Mouse (Mus musculus) intestine, embryonic 14.5 days (tissue): ENCODE measurements around the gene Slc25a1. TPM values are rescaled to one million over a fixed set of nuclear protein-coding genes. Genes with fewer than 3 reads are reported as not detected.

Experiments used
- ATAC-seq: fragments of 200-750 bp; cut with Nextera tagmentation; replicated peaks from 2 replicates; pipeline ENCODE4 v1.8.0; 2017; ENCODE audit warnings: low read depth, moderate number of reproducible peaks, moderate TSS enrichment, moderate library complexity; ENCODE audit not compliant: low FRiP score, low TSS enrichment
- DNase-seq: peaks from one replicate; pipeline ENCODE4 v3.0.0-alpha.2; 2018; ENCODE audit warnings: low spot score
- H3K27ac ChIP-seq: fragments of 300-500 bp; sonication (generic); 2 replicates; pipeline ENCODE4 v1.5.1; 2014; ENCODE audit warnings: low read depth, mild to moderate bottlenecking, control low read depth
- H3K27me3 ChIP-seq: fragments of 300-500 bp; sonication (generic); replicated peaks from 2 replicates; pipeline ENCODE4 v1.6.1; 2014; ENCODE audit warnings: low read length, control low read depth; ENCODE audit not compliant: control insufficient read depth, insufficient read depth
- H3K36me3 ChIP-seq: fragments of 300-500 bp; sonication (generic); 2 replicates; pipeline ENCODE4 v1.6.1; 2014; ENCODE audit warnings: low read length, control low read depth; ENCODE audit not compliant: control insufficient read depth, insufficient read depth
- H3K4me1 ChIP-seq: fragments of 300-500 bp; sonication (generic); replicated peaks from 2 replicates; pipeline ENCODE4 v1.6.1; 2014; ENCODE audit warnings: low read length, control low read depth, mixed read lengths; ENCODE audit not compliant: control insufficient read depth, insufficient read depth
- H3K4me2 ChIP-seq: fragments of 300-500 bp; sonication (generic); 2 replicates; pipeline ENCODE4 v1.6.1; 2014; ENCODE audit warnings: low read length
- H3K4me3 ChIP-seq: fragments of 300-500 bp; sonication (generic); 2 replicates; pipeline ENCODE4 v1.5.1; 2014; ENCODE audit warnings: low read depth, low read length, control low read depth, mixed read lengths
- H3K9ac ChIP-seq: fragments of 300-500 bp; sonication (generic); 2 replicates; pipeline ENCODE4 v1.6.1; 2014; ENCODE audit warnings: mild to moderate bottlenecking, low read length
- H3K9me3 ChIP-seq: fragments of 300-500 bp; sonication (generic); 2 replicates; pipeline ENCODE4 v1.6.1; 2016; ENCODE audit warnings: low read length, control low read depth; ENCODE audit not compliant: control insufficient read depth
- WGBS: fragments of 180-500 bp; shearing (Covaris S2); extraction: QIAGEN DNeasy Blood & Tissue Kit; methylation state at CpG from one replicate; pipeline ENCODE4 v1.1.7; 2014; 5-methylcytosine and 5-hydroxymethylcytosine counted together
- polyA plus RNA-seq: library from polyadenylated mRNA; unstranded; fragments of >200 nt; fragmentation: Nextera tagmentation; extraction: Ambion mirVana; gene quantifications from 2 replicates; pipeline ENCODE4 v1.2.1, GENCODE M21; 2014

Slc25a1 gene
- polyA plus RNA-seq, 1 experiment from 2014 or later, result 142 TPM

DNA sequence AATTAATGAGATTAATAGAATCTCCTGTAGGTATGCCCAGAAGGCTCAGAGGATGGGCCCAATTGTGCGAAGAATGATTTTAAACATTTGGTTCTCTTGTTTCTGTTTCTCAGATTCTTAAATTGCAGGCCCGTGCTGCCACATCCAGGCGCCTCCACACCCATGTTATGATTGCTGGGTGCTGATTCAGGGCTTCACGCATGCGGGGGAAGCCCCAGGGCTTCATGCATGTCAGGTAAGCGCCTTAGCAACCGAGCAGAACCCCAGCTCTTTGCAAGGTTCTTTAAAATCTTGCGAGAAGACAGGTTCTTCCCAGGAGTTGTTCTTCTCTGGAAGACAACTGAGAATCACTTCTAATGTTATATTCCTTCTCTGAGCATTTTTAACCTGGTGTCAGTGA, 15.4 kb upstream of the Slc25a1 start:
- Histone ChIP-seq H3K9me3 (no peaks in the 10 kb centered on the region), H3K27ac (no peak overlapping the region), H3K4me3 (no peak overlapping the region), H3K4me1 (peaks cover 9% of the 10 kb centered on the region; the same call in 1 of the 2 replicates), H3K4me2 (no peak overlapping the region), H3K36me3 (no peaks in the 10 kb centered on the region), H3K27me3 (no peaks in the 10 kb centered on the region), H3K9ac (no peak overlapping the region)
- ATAC-seq, result no peak
- no peak for DNase-seq
- 56% methylated on average over 8 of the region's 8 CpGs for WGBS

GRCm38 (mm10) chr16:17939255-17939751, 11.3 kb upstream of the Slc25a1 start:
- Histone ChIP-seq H3K4me3 (no peak overlapping the region), H3K4me1 (peaks cover 9% of the 10 kb centered on the region; the same call in 1 of the 2 replicates), H3K9me3 (no peaks in the 10 kb centered on the region), H3K27me3 (no peaks in the 10 kb centered on the region), H3K4me2 (0 out of 2 replicates have a peak overlapping the region, but pooled peaks have one; percentile 16), H3K9ac (no peak overlapping the region), H3K27ac (0 out of 2 replicates have a peak overlapping the region, but pooled peaks have one; percentile 24), H3K36me3 (no peaks in the 10 kb centered on the region)
- DNase-seq (peak; percentile 61), ATAC-seq (peak; percentile 47; the same call in 1 of the 2 replicates)
- WGBS, result 36% methylated on average over 9 of the region's 9 CpGs

DNA sequence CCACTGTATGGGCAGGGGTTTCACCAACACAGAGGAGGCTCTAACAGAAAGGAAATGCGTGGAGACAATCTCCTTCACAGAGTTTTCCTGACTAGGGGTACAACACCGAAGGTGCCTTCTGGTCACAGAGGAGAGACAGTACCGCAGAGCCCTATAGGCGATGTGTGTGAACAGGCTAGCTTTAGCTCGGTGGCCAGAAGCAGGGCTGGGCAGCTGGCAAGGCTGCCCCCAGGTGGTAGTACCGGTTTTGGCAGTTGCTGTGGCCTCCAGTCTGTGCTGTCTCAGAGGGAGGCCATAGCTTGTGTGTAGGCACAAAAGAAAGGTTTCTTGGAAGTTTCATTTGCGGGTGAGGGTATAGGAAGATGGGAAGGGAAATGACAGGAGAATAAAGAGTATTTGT, 10.8 kb upstream of the Slc25a1 start:
- no peak overlapping the region for H3K4me3 ChIP-seq
- H3K9ac ChIP-seq, result no peak overlapping the region
- H3K36me3 ChIP-seq, result no peaks in the 10 kb centered on the region
- no peaks in the 10 kb centered on the region for H3K9me3 ChIP-seq
- H3K27ac ChIP-seq, result 0 out of 2 replicates have a peak overlapping the region, but pooled peaks have one; percentile 24
- ATAC-seq (peak; percentile 85), DNase-seq (peak; percentile 77)
- 11% methylated on average over 7 of the region's 7 CpGs for WGBS
- H3K4me2 ChIP-seq, result 0 out of 2 replicates have a peak overlapping the region, but pooled peaks have one; percentile 16
- no peaks in the 10 kb centered on the region for H3K27me3 ChIP-seq
- H3K4me1 ChIP-seq, result peaks cover 9% of the 10 kb centered on the region; the same call in 1 of the 2 replicates

DNA sequence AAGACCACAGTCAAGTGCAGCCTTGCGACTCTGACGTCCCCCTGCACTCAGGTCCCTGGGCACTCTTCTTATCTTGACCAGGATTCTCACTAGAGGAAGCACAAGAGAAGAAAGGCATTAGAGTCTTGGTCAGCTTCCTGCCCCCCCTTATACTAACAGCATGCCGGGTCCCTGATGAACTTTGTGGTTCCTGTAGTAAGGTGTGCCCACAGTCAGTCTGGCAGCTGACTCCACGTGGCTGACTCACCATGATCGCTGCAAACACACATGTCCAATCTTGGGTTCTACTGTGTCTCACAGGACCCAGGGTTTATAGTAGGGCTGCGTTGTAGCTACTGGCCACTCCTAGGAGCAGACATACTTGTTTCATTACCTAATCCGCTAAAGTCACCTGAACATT, 10.2 kb upstream of the Slc25a1 start:
- peaks cover 9% of the 10 kb centered on the region; the same call in 1 of the 2 replicates for H3K4me1 ChIP-seq
- H3K9me3 ChIP-seq, result no peaks in the 10 kb centered on the region
- H3K36me3 ChIP-seq, result no peaks in the 10 kb centered on the region
- ATAC-seq, result peak; percentile 60; the same call in 1 of the 2 replicates
- H3K27ac ChIP-seq, result no peak overlapping the region
- no peak overlapping the region for H3K4me2 ChIP-seq
- H3K27me3 ChIP-seq, result no peaks in the 10 kb centered on the region
- WGBS, result 71% methylated on average over 7 of the region's 7 CpGs
- no peak overlapping the region for H3K9ac ChIP-seq
- DNase-seq, result no peak
- H3K4me3 ChIP-seq, result no peak overlapping the region

DNA sequence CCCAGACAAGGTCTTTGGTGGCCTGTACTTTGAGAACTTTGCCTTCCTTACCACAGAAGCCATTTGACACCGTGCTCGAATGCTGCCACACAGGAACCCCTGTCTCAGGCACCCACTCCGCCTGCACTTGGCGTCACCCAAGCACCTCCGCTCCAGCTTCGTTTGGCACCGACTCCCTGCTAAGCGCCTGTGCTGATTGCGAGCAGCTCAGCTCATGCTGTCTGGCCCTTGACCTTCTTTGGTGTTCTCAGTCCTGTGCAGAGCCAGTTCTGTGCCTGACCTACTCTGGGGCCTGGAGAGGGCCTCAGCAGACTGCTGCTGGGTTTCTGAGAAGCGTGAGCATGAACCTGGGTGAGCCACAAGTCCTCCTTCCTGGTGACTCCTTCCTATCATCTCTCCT, 8.8 kb upstream of the Slc25a1 start:
- Histone ChIP-seq H3K9ac (no peak overlapping the region), H3K4me2 (no peak overlapping the region), H3K36me3 (no peaks in the 10 kb centered on the region), H3K27me3 (no peaks in the 10 kb centered on the region), H3K9me3 (no peaks in the 10 kb centered on the region), H3K27ac (no peak overlapping the region), H3K4me3 (no peak overlapping the region), H3K4me1 (peaks cover 9% of the 10 kb centered on the region; the same call in 1 of the 2 replicates)
- no peak for DNase-seq
- WGBS, result 76% methylated on average over 10 of the region's 10 CpGs
- ATAC-seq, result no peak

DNA sequence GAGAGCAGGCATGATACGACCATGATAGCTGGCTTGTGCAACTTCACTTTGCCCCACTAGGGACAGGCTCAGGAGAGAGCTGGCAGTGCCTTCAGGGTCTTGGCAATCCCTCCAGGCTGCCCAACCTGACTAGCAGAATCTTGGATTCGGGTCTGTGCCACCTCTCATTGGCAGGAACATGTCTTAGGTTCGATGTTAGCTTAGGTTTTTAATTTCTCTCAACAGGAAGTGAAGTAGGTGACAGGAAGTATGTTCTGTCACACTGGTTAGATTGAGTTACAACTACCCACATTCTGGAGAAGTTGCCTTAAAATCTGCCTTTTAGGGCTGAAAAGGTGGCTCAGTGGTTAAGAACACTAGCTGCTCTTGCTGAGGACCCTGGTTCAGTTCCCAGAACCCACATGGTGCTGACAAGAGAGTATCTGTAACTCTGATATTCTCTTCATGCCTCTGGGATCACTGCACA, 6.5 kb upstream of the Slc25a1 start:
- Histone ChIP-seq H3K36me3 (no peaks in the 10 kb centered on the region), H3K27me3 (no peaks in the 10 kb centered on the region), H3K9me3 (no peaks in the 10 kb centered on the region), H3K4me1 (peaks cover 8% of the 10 kb centered on the region; the same call in 1 of the 2 replicates), H3K4me2 (no peak overlapping the region), H3K4me3 (no peak overlapping the region), H3K27ac (no peak overlapping the region), H3K9ac (no peak overlapping the region)
- DNase-seq, result no peak
- 62% methylated on average over 3 of the region's 3 CpGs for WGBS
- ATAC-seq, result no peak

DNA sequence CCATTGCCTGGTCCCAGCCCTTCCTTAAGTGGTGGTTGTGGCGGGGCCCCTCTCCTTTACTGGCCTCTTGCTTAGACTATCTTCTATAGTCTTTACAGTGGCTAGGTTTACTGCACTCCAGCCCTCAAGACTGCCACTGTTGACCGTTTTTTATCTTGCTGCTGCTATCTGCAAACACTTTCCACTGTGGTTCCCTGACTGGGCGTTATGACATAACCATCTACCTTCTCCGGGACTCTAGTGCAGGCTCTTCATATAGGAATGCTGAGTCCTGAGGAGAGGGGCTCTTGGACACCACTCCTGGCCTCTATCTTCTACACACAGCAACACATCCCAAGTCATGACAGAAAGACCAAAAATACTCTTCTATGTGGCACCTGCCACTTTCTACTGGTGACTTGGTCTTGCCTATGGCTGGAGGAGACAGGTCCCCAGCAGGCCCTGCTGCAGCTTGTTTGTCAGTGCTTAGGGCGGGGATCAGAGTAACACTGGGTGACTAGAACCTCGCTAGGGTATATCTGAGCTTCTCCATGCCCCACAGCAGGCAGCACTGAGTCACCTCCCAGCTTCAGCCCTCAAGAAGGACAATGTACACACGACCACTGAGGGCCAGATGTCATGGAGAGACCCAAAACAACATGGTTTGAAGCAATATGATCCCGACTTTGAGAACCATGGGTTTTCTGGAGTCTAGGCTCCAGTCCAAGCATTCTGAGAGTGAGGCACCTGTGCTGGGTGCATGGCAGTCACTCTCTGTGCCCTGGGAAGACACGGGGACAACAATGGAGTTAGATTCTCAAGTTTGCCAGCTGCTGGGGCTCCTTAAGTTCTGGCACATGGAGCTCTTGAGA, 5.8 kb upstream of the Slc25a1 start:
- H3K36me3 ChIP-seq, result no peaks in the 10 kb centered on the region
- no peak overlapping the region for H3K4me2 ChIP-seq
- ATAC-seq (no peak), DNase-seq (no peak)
- peaks cover under 1% of the 10 kb centered on the region; the same call in 1 of the 2 replicates for H3K4me1 ChIP-seq
- H3K9me3 ChIP-seq, result no peaks in the 10 kb centered on the region
- 69% methylated on average over 9 of the region's 9 CpGs for WGBS
- no peak overlapping the region for H3K27ac ChIP-seq
- no peak overlapping the region for H3K4me3 ChIP-seq
- no peak overlapping the region for H3K9ac ChIP-seq
- H3K27me3 ChIP-seq, result no peaks in the 10 kb centered on the region

- no peaks in the 10 kb centered on the region for H3K27me3 ChIP-seq
- no peak overlapping the region for H3K4me2 ChIP-seq
- H3K9me3 ChIP-seq, result no peaks in the 10 kb centered on the region
- H3K4me3 ChIP-seq, result no peak overlapping the region
- ATAC-seq, result no peak
- H3K4me1 ChIP-seq, result peaks cover 1% of the 10 kb centered on the region; the same call in 1 of the 2 replicates
- 75% methylated on average over 5 of the region's 5 CpGs for WGBS
- no peaks in the 10 kb centered on the region for H3K36me3 ChIP-seq
- no peak for DNase-seq
- no peak overlapping the region for H3K9ac ChIP-seq
- H3K27ac ChIP-seq, result no peak overlapping the region
Observed at GRCm38 (mm10) chr16:17931906-17932460, 4.0 kb upstream of the Slc25a1 start.
